Mouse (Mus musculus): ENCODE data around the gene Prmt9.

DNA sequence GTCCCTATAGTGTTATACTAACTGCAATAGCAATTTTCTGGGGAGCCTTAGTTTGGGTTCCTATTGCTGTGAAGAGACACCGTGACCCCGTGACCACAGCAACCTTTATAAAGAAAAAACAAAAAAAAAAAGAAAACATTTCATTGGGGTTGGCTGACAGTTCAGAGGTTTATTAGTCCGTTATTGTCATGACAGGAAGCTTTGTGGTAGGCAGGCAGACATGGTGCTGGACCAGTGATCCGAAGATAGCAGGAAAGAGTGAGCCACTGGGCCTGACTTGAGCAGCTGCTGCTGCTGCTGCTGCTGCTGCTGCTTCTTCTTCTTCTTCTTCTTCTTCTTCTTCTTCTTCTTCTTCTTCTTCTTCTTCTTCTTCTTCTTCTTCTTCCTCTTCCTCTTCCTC is 35.0 kb downstream of the Prmt9 start:
- TF ChIP-seq CTCF (IDR thresholded peaks at IDR 0.05; ENCODE audit: borderline replicate concordance, extremely low read depth, insufficient read depth, insufficient read length) (no peak), POLR2A (IDR thresholded peaks at IDR 0.05; ENCODE audit: borderline replicate concordance, extremely low read depth, insufficient read depth, insufficient read length, poor library complexity, severe bottlenecking) (no peak)

Data from brain, embryonic 14.5 days (tissue).